Mouse (Mus musculus) olfactory bulb, adult 2 months (tissue): ENCODE data around the gene Fanci. TPM values are rescaled to one million over a fixed set of nuclear protein-coding genes. Genes with fewer than 3 reads are reported as not detected.

Source experiments
- H3K27ac ChIP-seq: fragments of 200-500 bp; 2 replicates; pipeline ENCODE4 v1.5.1; 2012; ENCODE audit warnings: low read depth, low read length; ENCODE audit not compliant: insufficient read depth
- H3K4me1 ChIP-seq: fragments of 200-500 bp; 2 replicates; pipeline ENCODE4 v1.6.1; 2012; ENCODE audit warnings: low read length; ENCODE audit not compliant: control insufficient read depth, insufficient read depth
- H3K4me3 ChIP-seq: fragments of 200-500 bp; 2 replicates; pipeline ENCODE4 v1.5.1; 2012; ENCODE audit warnings: mild to moderate bottlenecking, low read depth, low read length, moderate library complexity; ENCODE audit not compliant: insufficient read depth
- CTCF ChIP-seq: fragments of 200-500 bp; IDR thresholded peaks from 2 replicates; pipeline ENCODE4 v1.5.1; 2012; ENCODE audit warnings: low read depth, mild to moderate bottlenecking, low read length, moderate library complexity; ENCODE audit not compliant: insufficient read depth
- POLR2A ChIP-seq: fragments of 200-500 bp; IDR thresholded peaks from 2 replicates; pipeline ENCODE4 v1.6.1; 2012; ENCODE audit warnings: mild to moderate bottlenecking, low read depth, low read length, moderate library complexity; ENCODE audit not compliant: insufficient read depth
- WGBS: fragments of 180-500 bp; shearing (Covaris S2); methylation state at CpG from one replicate; pipeline ENCODE4 v1.1.7; 2018; 5-methylcytosine and 5-hydroxymethylcytosine counted together
- polyA plus RNA-seq: library from polyadenylated mRNA; stranded (reverse); fragments of >200 nt; gene quantifications from 2 replicates; pipeline ENCODE4 v1.2.4, GENCODE M21; 2012; ENCODE audit warnings: low replicate concordance; ENCODE audit not compliant: missing spikeins, insufficient read depth, insufficient read length

Gene Fanci
- polyA plus RNA-seq, 1 experiment, result not detected

- H3K4me1 ChIP-seq, result peaks cover 7% of the 10 kb centered on the region
- H3K4me3 ChIP-seq, result no peak overlapping the region
- no peak for TF ChIP-seq CTCF
- no peak for TF ChIP-seq POLR2A
- H3K27ac ChIP-seq, result no peak overlapping the region
- WGBS, result 66% methylated on average over 7 of the region's 7 CpGs
These were observed 2.9 kb downstream of the Fanci start for GRCm38 (mm10) chr7:79394666-79395065.

- 87% methylated on average over 7 of the region's 7 CpGs for WGBS
- no peak overlapping the region for H3K4me3 ChIP-seq
- TF ChIP-seq POLR2A (no peak), CTCF (no peak)
- peaks cover 7% of the 10 kb centered on the region for H3K4me1 ChIP-seq
- no peak overlapping the region for H3K27ac ChIP-seq
These were observed 3.5 kb downstream of the Fanci start for GRCm38 (mm10) chr7:79395186-79395585.

- Histone ChIP-seq H3K27ac (no peak overlapping the region), H3K4me1 (peaks cover 4% of the 10 kb centered on the region), H3K4me3 (no peak overlapping the region)
- 69% methylated on average over 10 of the region's 10 CpGs for WGBS
- no peak for TF ChIP-seq POLR2A
- TF ChIP-seq CTCF, result no peak
These were observed 5.8 kb downstream of the Fanci start for GRCm38 (mm10) chr7:79397446-79397963.

GRCm38 (mm10) chr7:79398426-79398825, 6.7 kb downstream of the Fanci start:
- TF ChIP-seq CTCF, result no peak
- no peak for TF ChIP-seq POLR2A
- Histone ChIP-seq H3K4me3 (no peak overlapping the region), H3K27ac (no peak overlapping the region), H3K4me1 (peaks cover 4% of the 10 kb centered on the region; the same call in 1 of the 2 replicates)
- 71% methylated on average over 8 of the region's 8 CpGs for WGBS

GRCm38 (mm10) chr7:79398971-79399370, 7.2 kb downstream of the Fanci start:
- Histone ChIP-seq H3K27ac (no peak overlapping the region), H3K4me3 (no peak overlapping the region), H3K4me1 (peaks cover 4% of the 10 kb centered on the region; the same call in 1 of the 2 replicates)
- TF ChIP-seq CTCF (no peak), POLR2A (no peak)
- 79% methylated on average over 12 of the region's 12 CpGs for WGBS

- TF ChIP-seq CTCF (no peak), POLR2A (no peak)
- Histone ChIP-seq H3K4me3 (no peak overlapping the region), H3K27ac (no peak overlapping the region), H3K4me1 (peaks cover 4% of the 10 kb centered on the region; the same call in 1 of the 2 replicates)
- 84% methylated on average over 3 of the region's 3 CpGs for WGBS
These were observed 8.6 kb downstream of the Fanci start for GRCm38 (mm10) chr7:79400296-79400695.

- no peaks in the 10 kb centered on the region for H3K4me1 ChIP-seq
- H3K27ac ChIP-seq, result no peak overlapping the region
- TF ChIP-seq POLR2A, result no peak
- TF ChIP-seq CTCF, result no peak
- no peak overlapping the region for H3K4me3 ChIP-seq
- 87% methylated on average over 18 of the region's 18 CpGs for WGBS
These were observed 23.0 kb downstream of the Fanci start for GRCm38 (mm10) chr7:79414449-79415375.

- Histone ChIP-seq H3K4me3 (no peak overlapping the region), H3K4me1 (no peaks in the 10 kb centered on the region), H3K27ac (no peak overlapping the region)
- 91% methylated on average over 7 of the region's 7 CpGs for WGBS
- TF ChIP-seq POLR2A (no peak), CTCF (no peak)
These were observed 28.2 kb downstream of the Fanci start for GRCm38 (mm10) chr7:79419950-79420349.

- H3K4me1 ChIP-seq, result no peaks in the 10 kb centered on the region
- TF ChIP-seq CTCF (no peak), POLR2A (no peak)
- WGBS, result 94% methylated on average over 10 of the region's 10 CpGs
- no peak overlapping the region for H3K27ac ChIP-seq
- no peak overlapping the region for H3K4me3 ChIP-seq
These were observed 31.1 kb downstream of the Fanci start for GRCm38 (mm10) chr7:79422876-79423275.
